Mouse (Mus musculus): ENCODE data around the gene Synpr. TPM values are rescaled to one million over a fixed set of nuclear protein-coding genes. Genes with fewer than 3 reads are reported as not detected.

Synpr gene
- total and polyA plus RNA-seq, 3 experiments: not detected

GRCm38 (mm10) chr14:13389954-13390353 lies 105.4 kb downstream of the Synpr start:
- no peaks in the 10 kb centered on the region for H3K79me2 ChIP-seq (replicated peaks; ENCODE audit: control insufficient read depth, extremely low read depth, insufficient read depth, poor library complexity, severe bottlenecking)
- no peak overlapping the region for H3K9ac ChIP-seq (ENCODE audit: insufficient read depth, low read depth)
- H3K36me3 ChIP-seq (replicated peaks in 1 of 2; ENCODE audit: control insufficient read depth in 1 of 2, insufficient read depth in 1 of 2, low read length in 1 of 2): no peaks in the 10 kb centered on the region
- H3K4me1 ChIP-seq (ENCODE audit: control insufficient read depth in 1 of 2, insufficient read depth in 2 of 2): no peaks in the 10 kb centered on the region
- H3K9me3 ChIP-seq (replicated peaks; ENCODE audit: low read length): no peaks in the 10 kb centered on the region
- H3K4me2 ChIP-seq (ENCODE audit: insufficient read depth, low read depth, poor library complexity, severe bottlenecking): no peak overlapping the region
- DNase-seq (ENCODE audit: extremely low read depth): no peak
- H3K27ac ChIP-seq (ENCODE audit: insufficient read depth, low read depth): no peak overlapping the region
- H3K4me3 ChIP-seq (replicated peaks in 1 of 3; ENCODE audit: low read depth in 2 of 3, low read length in 2 of 3, poor library complexity in 1 of 3): no peak overlapping the region
- in situ Hi-C loops (cut with MboI; ENCODE audit: low pct_ligation_motif_present, low pct_unique_long_range_greater_than_20kb, low sequenced_read_pairs): no loop called here
- dilution Hi-C loops (cut with MboI; ENCODE audit: extremely low pct_ligation_motif_present, extremely low pct_unique_long_range_greater_than_20kb, low sequenced_read_pairs): no loop called here
- TF ChIP-seq ZKSCAN1 (IDR thresholded peaks at IDR 0.05; ENCODE audit: borderline replicate concordance, low read depth, low read length): no peak
- no peaks in the 10 kb centered on the region for H3K27me3 ChIP-seq (replicated peaks)

- Histone ChIP-seq H3K4me1 (ENCODE audit: control insufficient read depth in 1 of 2, insufficient read depth in 2 of 2) (no peaks in the 10 kb centered on the region), H3K9me3 (replicated peaks; ENCODE audit: low read length) (no peaks in the 10 kb centered on the region), H3K27ac (ENCODE audit: insufficient read depth, low read depth) (no peak overlapping the region), H3K4me3 (replicated peaks in 1 of 3; ENCODE audit: low read depth in 2 of 3, low read length in 2 of 3, poor library complexity in 1 of 3) (no peak overlapping the region), H3K27me3 (replicated peaks) (no peaks in the 10 kb centered on the region), H3K79me2 (replicated peaks; ENCODE audit: control insufficient read depth, extremely low read depth, insufficient read depth, poor library complexity, severe bottlenecking) (no peaks in the 10 kb centered on the region), H3K36me3 (replicated peaks in 1 of 2; ENCODE audit: control insufficient read depth in 1 of 2, insufficient read depth in 1 of 2, low read length in 1 of 2) (no peaks in the 10 kb centered on the region), H3K4me2 (ENCODE audit: insufficient read depth, low read depth, poor library complexity, severe bottlenecking) (no peak overlapping the region), H3K9ac (ENCODE audit: insufficient read depth, low read depth) (no peak overlapping the region)
- no peak for DNase-seq (ENCODE audit: extremely low read depth)
- in situ Hi-C loops (cut with MboI; ENCODE audit: low pct_ligation_motif_present, low pct_unique_long_range_greater_than_20kb, low sequenced_read_pairs): no loop called here
- dilution Hi-C loops (cut with MboI; ENCODE audit: extremely low pct_ligation_motif_present, extremely low pct_unique_long_range_greater_than_20kb, low sequenced_read_pairs): no loop called here
- TF ChIP-seq MAZ (IDR thresholded peaks at IDR 0.05; ENCODE audit: low read depth, low read length): no peak
- TF ChIP-seq NRF1 (IDR thresholded peaks at IDR 0.05; ENCODE audit: low read depth, low read length): no peak
- TF ChIP-seq TBP (conservative IDR thresholded peaks at IDR 0.05; ENCODE audit: low read depth, low read length): no peak
- no peak for TF ChIP-seq MAFK (IDR thresholded peaks at IDR 0.05; ENCODE audit: insufficient replicate concordance, low read length)
- TF ChIP-seq CHD1 (IDR thresholded peaks at IDR 0.05; ENCODE audit: low read depth, low read length): no peak
- TF ChIP-seq MAX (IDR thresholded peaks at IDR 0.05; ENCODE audit: low read length): no peak
- no peak for TF ChIP-seq MYC (IDR thresholded peaks at IDR 0.05; ENCODE audit: low read depth, low read length)
- TF ChIP-seq JUN (IDR thresholded peaks at IDR 0.05; ENCODE audit: insufficient read depth, low read depth, low read length): no peak
- TF ChIP-seq ZMIZ1 (IDR thresholded peaks at IDR 0.05; ENCODE audit: low read depth, low read length): no peak
- TF ChIP-seq SIN3A (IDR thresholded peaks at IDR 0.05; ENCODE audit: low read length): no peak
These were observed 114.8 kb downstream of the Synpr start for GRCm38 (mm10) chr14:13399226-13400020.

GRCm38 (mm10) chr14:13411636-13412035 lies 127.1 kb downstream of the Synpr start:
- H3K79me2 ChIP-seq (replicated peaks; ENCODE audit: control insufficient read depth, extremely low read depth, insufficient read depth, poor library complexity, severe bottlenecking): no peaks in the 10 kb centered on the region

More at GRCm38 (mm10) chr14:13411636-13412035, 127.1 kb downstream of the Synpr start:
- Histone ChIP-seq H3K4me2 (ENCODE audit: insufficient read depth, low read depth, poor library complexity, severe bottlenecking) (no peak overlapping the region), H3K9ac (ENCODE audit: insufficient read depth, low read depth) (no peak overlapping the region), H3K4me1 (ENCODE audit: control insufficient read depth in 1 of 2, insufficient read depth in 2 of 2) (no peaks in the 10 kb centered on the region), H3K4me3 (replicated peaks in 1 of 3; ENCODE audit: low read depth in 2 of 3, low read length in 2 of 3, poor library complexity in 1 of 3) (no peak overlapping the region), H3K27me3 (replicated peaks) (no peaks in the 10 kb centered on the region), H3K9me3 (replicated peaks; ENCODE audit: low read length) (no peaks in the 10 kb centered on the region), H3K36me3 (replicated peaks in 1 of 2; ENCODE audit: control insufficient read depth in 1 of 2, insufficient read depth in 1 of 2, low read length in 1 of 2) (no peaks in the 10 kb centered on the region), H3K27ac (ENCODE audit: insufficient read depth, low read depth) (no peak overlapping the region)
- dilution Hi-C loops (cut with MboI; ENCODE audit: extremely low pct_ligation_motif_present, extremely low pct_unique_long_range_greater_than_20kb, low sequenced_read_pairs): no loop called here
- DNase-seq (ENCODE audit: extremely low read depth): no peak
- in situ Hi-C loops (cut with MboI; ENCODE audit: low pct_ligation_motif_present, low pct_unique_long_range_greater_than_20kb, low sequenced_read_pairs): no loop called here
- TF ChIP-seq POLR2AphosphoS2 (IDR thresholded peaks at IDR 0.05; ENCODE audit: low read depth, low read length) (no peak), ZMIZ1 (IDR thresholded peaks at IDR 0.05; ENCODE audit: low read depth, low read length) (no peak), TCF12 (IDR thresholded peaks at IDR 0.05; ENCODE audit: low read depth, low read length) (no peak), JUND (conservative IDR thresholded peaks at IDR 0.05; ENCODE audit: low read depth, low read length) (no peak), ZNF384 (IDR thresholded peaks at IDR 0.05; ENCODE audit: low read depth, low read length) (no peak), MAZ (IDR thresholded peaks at IDR 0.05; ENCODE audit: low read depth, low read length) (no peak), USF2 (conservative IDR thresholded peaks at IDR 0.05; ENCODE audit: low read depth, low read length) (no peak), MEF2A (IDR thresholded peaks at IDR 0.05; ENCODE audit: borderline replicate concordance, low read depth, low read length) (no peak), USF1 (IDR thresholded peaks at IDR 0.05; ENCODE audit: low read depth, low read length) (no peak), TBP (conservative IDR thresholded peaks at IDR 0.05; ENCODE audit: low read depth, low read length) (no peak), HCFC1 (IDR thresholded peaks at IDR 0.05; ENCODE audit: low read depth, low read length) (no peak), POLR2A (IDR thresholded peaks at IDR 0.05; ENCODE audit: low read depth, low read length) (no peak), CTCF (conservative IDR thresholded peaks at IDR 0.05 in 1 of 2, IDR thresholded peaks at IDR 0.05 in 1 of 2; ENCODE audit: low read depth in 2 of 2, low read length in 2 of 2) (no peak)

Measured in CH12.LX (cell line).